Mouse (Mus musculus) intestine, embryonic 15.5 days (tissue): ENCODE data around the gene Pou6f1. TPM values are rescaled to one million over a fixed set of nuclear protein-coding genes. Genes with fewer than 3 reads are reported as not detected.

Experiments
- ATAC-seq: fragments of 200-750 bp; cut with Nextera tagmentation; 2 replicates; pipeline ENCODE4 v1.8.0; 2017; ENCODE audit warnings: moderate TSS enrichment, moderate library complexity
- H3K27ac ChIP-seq: fragments of 300-500 bp; sonication (generic); 2 replicates; pipeline ENCODE4 v1.5.1; 2015; ENCODE audit warnings: mild to moderate bottlenecking, inconsistent platforms
- H3K27me3 ChIP-seq: fragments of 300-500 bp; sonication (generic); replicated peaks from 2 replicates; pipeline ENCODE4 v1.6.1; 2015; ENCODE audit warnings: inconsistent platforms
- H3K36me3 ChIP-seq: fragments of 300-500 bp; sonication (generic); 2 replicates; pipeline ENCODE4 v1.6.1; 2015; ENCODE audit warnings: inconsistent platforms
- H3K4me1 ChIP-seq: fragments of 300-500 bp; sonication (generic); replicated peaks from 2 replicates; pipeline ENCODE4 v1.6.1; 2015; ENCODE audit warnings: inconsistent platforms
- H3K4me2 ChIP-seq: fragments of 300-500 bp; sonication (generic); replicated peaks from 2 replicates; pipeline ENCODE4 v1.6.1; 2015; ENCODE audit warnings: mild to moderate bottlenecking, inconsistent platforms
- H3K4me3 ChIP-seq: fragments of 300-500 bp; sonication (generic); replicated peaks from 2 replicates; pipeline ENCODE4 v1.5.1; 2015; ENCODE audit warnings: inconsistent platforms
- H3K9ac ChIP-seq: fragments of 300-500 bp; sonication (generic); 2 replicates; pipeline ENCODE4 v1.6.1; 2015; ENCODE audit warnings: inconsistent platforms
- H3K9me3 ChIP-seq: fragments of 300-500 bp; sonication (generic); 2 replicates; pipeline ENCODE4 v1.6.1; 2016; ENCODE audit warnings: inconsistent platforms
- WGBS: fragments of 180-500 bp; shearing (Covaris S2); methylation state at CpG from one replicate; pipeline ENCODE4 v1.1.7; 2015; 5-methylcytosine and 5-hydroxymethylcytosine counted together
- polyA plus RNA-seq: library from polyadenylated mRNA; unstranded; fragments of >200 nt; fragmentation: Nextera tagmentation; extraction: Ambion mirVana; gene quantifications from 2 replicates; pipeline ENCODE4 v1.2.1, GENCODE M21; 2015

Gene Pou6f1
- polyA plus RNA-seq, 1 experiment from 2014 or later, result 4.0 TPM

- WGBS, result 77% methylated on average over 6 of the region's 6 CpGs
Observed at GRCm38 (mm10) chr15:100592817-100593216, 7.0 kb downstream of the Pou6f1 start.

GRCm38 (mm10) chr15:100590436-100590835 is 9.3 kb downstream of the Pou6f1 start:
- H3K9ac ChIP-seq, result no peak overlapping the region
- no peaks in the 10 kb centered on the region for H3K9me3 ChIP-seq
- WGBS, result 63% methylated on average over 8 of the region's 8 CpGs
- H3K4me2 ChIP-seq, result no peak overlapping the region
- H3K4me3 ChIP-seq, result no peak overlapping the region
- H3K36me3 ChIP-seq, result 0 out of 2 replicates have a peak, but pooled peaks cover 2% of the 10 kb centered on the region
- H3K27ac ChIP-seq, result no peak overlapping the region
- H3K27me3 ChIP-seq, result no peaks in the 10 kb centered on the region
- no peak for ATAC-seq
- no peaks in the 10 kb centered on the region for H3K4me1 ChIP-seq

More at GRCm38 (mm10) chr15:100592817-100593216, 7.0 kb downstream of the Pou6f1 start:
- Histone ChIP-seq H3K36me3 (0 out of 2 replicates have a peak, but pooled peaks cover 2% of the 10 kb centered on the region), H3K4me2 (no peak overlapping the region), H3K4me3 (no peak overlapping the region), H3K27me3 (no peaks in the 10 kb centered on the region), H3K4me1 (no peaks in the 10 kb centered on the region), H3K9me3 (no peaks in the 10 kb centered on the region), H3K27ac (no peak overlapping the region), H3K9ac (no peak overlapping the region)
- no peak for ATAC-seq

DNA sequence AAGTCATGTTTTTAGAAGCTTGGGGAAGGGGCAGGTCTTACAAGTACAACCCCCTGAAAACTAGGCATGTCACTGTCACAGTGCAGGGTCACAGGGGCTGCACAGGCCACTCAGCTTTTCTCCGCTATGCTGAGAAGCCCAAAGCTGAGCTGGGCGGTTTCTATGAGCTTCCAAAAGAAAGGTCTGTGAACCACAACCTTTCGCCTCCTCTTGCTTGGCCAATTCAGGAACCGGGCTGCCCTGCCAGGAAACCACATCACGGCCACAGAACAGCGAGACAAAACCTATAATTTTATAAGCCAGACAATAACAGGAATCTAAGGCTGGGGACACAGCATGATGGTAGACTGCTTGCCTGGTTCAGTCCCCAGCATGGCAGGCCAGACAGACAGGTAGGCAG is 11.5 kb downstream of the Pou6f1 start:
- no peak overlapping the region for H3K27ac ChIP-seq
- ATAC-seq, result no peak
- WGBS, result 82% methylated on average over 6 of the region's 6 CpGs

GRCm38 (mm10) chr15:100587166-100587565 is 12.6 kb downstream of the Pou6f1 start:
- WGBS, result 57% methylated on average over 4 of the region's 4 CpGs
- H3K27ac ChIP-seq, result no peak overlapping the region

More for the DNA sequence above, 11.5 kb downstream of the Pou6f1 start:
- Histone ChIP-seq H3K27me3 (no peaks in the 10 kb centered on the region), H3K9me3 (no peaks in the 10 kb centered on the region), H3K4me2 (no peak overlapping the region), H3K9ac (no peak overlapping the region), H3K36me3 (0 out of 2 replicates have a peak, but pooled peaks cover 2% of the 10 kb centered on the region), H3K4me3 (no peak overlapping the region), H3K4me1 (no peaks in the 10 kb centered on the region)

DNA sequence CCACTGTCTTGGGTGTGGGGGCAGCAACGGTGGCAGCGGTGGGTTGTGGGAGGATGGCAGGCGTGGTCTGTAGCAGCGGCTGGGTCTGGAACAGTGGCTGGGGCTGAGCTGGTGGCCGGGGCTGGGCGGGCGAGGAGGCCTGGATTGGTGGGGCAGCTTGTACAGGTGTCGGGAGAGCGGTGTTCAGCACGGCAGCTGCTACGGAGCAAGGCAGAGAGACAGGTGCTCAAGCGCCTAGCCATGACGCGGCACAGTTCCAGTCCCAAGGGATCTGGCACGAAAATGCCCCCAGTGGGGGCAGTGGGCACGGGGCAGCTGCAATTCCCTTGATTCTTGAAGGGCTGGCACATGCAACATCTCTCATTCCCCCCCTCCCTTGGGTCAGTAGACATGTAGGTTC is 13.9 kb downstream of the Pou6f1 start:
- Histone ChIP-seq H3K4me2 (no peak overlapping the region), H3K9me3 (no peaks in the 10 kb centered on the region), H3K9ac (no peak overlapping the region), H3K4me3 (no peak overlapping the region), H3K27ac (no peak overlapping the region), H3K36me3 (0 out of 2 replicates have a peak, but pooled peaks cover 2% of the 10 kb centered on the region), H3K4me1 (no peaks in the 10 kb centered on the region), H3K27me3 (no peaks in the 10 kb centered on the region)
- WGBS, result 93% methylated on average over 16 of the region's 16 CpGs
- ATAC-seq, result no peak

More at GRCm38 (mm10) chr15:100587166-100587565, 12.6 kb downstream of the Pou6f1 start:
- Histone ChIP-seq H3K4me1 (no peaks in the 10 kb centered on the region), H3K4me3 (no peak overlapping the region), H3K9ac (no peak overlapping the region), H3K9me3 (no peaks in the 10 kb centered on the region), H3K27me3 (no peaks in the 10 kb centered on the region), H3K4me2 (no peak overlapping the region), H3K36me3 (0 out of 2 replicates have a peak, but pooled peaks cover 2% of the 10 kb centered on the region)
- no peak for ATAC-seq

- no peak for ATAC-seq
- Histone ChIP-seq H3K4me3 (no peak overlapping the region), H3K9me3 (no peaks in the 10 kb centered on the region), H3K4me2 (no peak overlapping the region), H3K36me3 (no peaks in the 10 kb centered on the region), H3K27me3 (no peaks in the 10 kb centered on the region), H3K4me1 (no peaks in the 10 kb centered on the region), H3K9ac (no peak overlapping the region), H3K27ac (no peak overlapping the region)
- 90% methylated on average over 10 of the region's 10 CpGs for WGBS
Observed at GRCm38 (mm10) chr15:100580108-100580507, 19.7 kb downstream of the Pou6f1 start.

- Histone ChIP-seq H3K4me2 (no peak overlapping the region), H3K36me3 (no peaks in the 10 kb centered on the region), H3K27ac (no peak overlapping the region), H3K4me3 (no peak overlapping the region), H3K4me1 (peaks cover 12% of the 10 kb centered on the region), H3K9me3 (no peaks in the 10 kb centered on the region), H3K27me3 (no peaks in the 10 kb centered on the region), H3K9ac (no peak overlapping the region)
- 85% methylated on average over 16 of the region's 16 CpGs for WGBS
- no peak for ATAC-seq
Observed at GRCm38 (mm10) chr15:100577972-100578371, 21.8 kb downstream of the Pou6f1 start.

DNA sequence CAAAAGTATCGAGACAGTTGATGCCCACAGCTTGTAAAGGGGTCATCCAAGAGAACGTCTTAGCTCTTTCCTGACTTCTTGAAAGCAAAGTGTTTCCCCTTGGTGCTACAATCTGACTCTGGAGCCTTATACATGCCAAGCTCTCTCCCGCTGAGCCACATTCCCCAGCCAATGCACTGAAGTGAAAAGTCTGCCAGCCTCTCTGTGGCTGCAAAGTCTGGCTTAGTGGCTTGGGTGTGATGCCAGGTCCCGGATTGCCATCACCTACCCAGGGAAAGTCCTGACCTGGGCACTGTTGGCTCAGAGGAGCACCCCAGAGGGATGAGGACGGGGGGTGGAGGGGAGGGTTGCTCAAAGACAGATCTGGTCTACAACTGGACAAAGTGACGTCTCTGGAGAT is 23.0 kb downstream of the Pou6f1 start:
- no peak for ATAC-seq
- H3K27ac ChIP-seq, result no peak overlapping the region
- 81% methylated on average over 6 of the region's 6 CpGs for WGBS

DNA sequence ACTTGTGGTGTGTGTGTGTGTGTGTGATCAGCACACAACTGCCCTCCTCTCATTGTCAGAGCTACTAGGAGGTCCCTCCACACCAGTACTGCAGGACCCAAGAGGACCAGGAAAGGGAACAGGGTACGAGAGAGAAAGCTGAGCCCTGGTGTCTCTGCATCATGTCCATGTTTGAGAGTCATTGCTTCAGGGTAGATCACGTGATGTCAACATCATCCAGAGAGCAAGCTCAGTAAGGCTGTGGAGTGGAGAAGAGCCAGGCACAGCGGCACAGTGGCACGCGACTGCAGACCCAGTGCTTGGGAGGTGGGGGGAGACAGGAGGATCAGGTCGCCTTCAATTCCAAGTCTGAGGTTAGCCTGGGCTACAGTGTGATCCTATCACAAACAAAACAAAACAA is 23.4 kb downstream of the Pou6f1 start:
- peaks cover 12% of the 10 kb centered on the region for H3K4me1 ChIP-seq
- H3K9me3 ChIP-seq, result no peaks in the 10 kb centered on the region
- no peak overlapping the region for H3K9ac ChIP-seq
- ATAC-seq, result no peak
- H3K4me3 ChIP-seq, result no peak overlapping the region
- 90% methylated on average over 6 of the region's 6 CpGs for WGBS
- no peaks in the 10 kb centered on the region for H3K27me3 ChIP-seq
- no peaks in the 10 kb centered on the region for H3K36me3 ChIP-seq
- H3K27ac ChIP-seq, result no peak overlapping the region
- H3K4me2 ChIP-seq, result no peak overlapping the region

More for the DNA sequence above, 23.0 kb downstream of the Pou6f1 start:
- peaks cover 12% of the 10 kb centered on the region for H3K4me1 ChIP-seq
- no peak overlapping the region for H3K4me2 ChIP-seq
- no peaks in the 10 kb centered on the region for H3K9me3 ChIP-seq
- H3K36me3 ChIP-seq, result no peaks in the 10 kb centered on the region
- no peaks in the 10 kb centered on the region for H3K27me3 ChIP-seq
- H3K4me3 ChIP-seq, result no peak overlapping the region
- no peak overlapping the region for H3K9ac ChIP-seq

GRCm38 (mm10) chr15:100575366-100575765 is 24.4 kb downstream of the Pou6f1 start:
- WGBS, result 86% methylated on average over 12 of the region's 12 CpGs
- Histone ChIP-seq H3K4me3 (no peak overlapping the region), H3K27ac (no peak overlapping the region), H3K9me3 (no peaks in the 10 kb centered on the region), H3K36me3 (no peaks in the 10 kb centered on the region), H3K9ac (no peak overlapping the region), H3K4me1 (peaks cover 12% of the 10 kb centered on the region), H3K4me2 (no peak overlapping the region), H3K27me3 (no peaks in the 10 kb centered on the region)
- ATAC-seq, result no peak

- H3K36me3 ChIP-seq, result no peaks in the 10 kb centered on the region
- H3K4me1 ChIP-seq, result peaks cover 12% of the 10 kb centered on the region
- no peak overlapping the region for H3K4me3 ChIP-seq
- ATAC-seq, result no peak
- H3K9me3 ChIP-seq, result no peaks in the 10 kb centered on the region
- 73% methylated on average over 2 of the region's 2 CpGs for whole genome bisulfite sequencing
- peak overlapping the region; percentile 48; the same call in 1 of the 2 replicates for H3K27ac ChIP-seq
- no peak overlapping the region for H3K4me2 ChIP-seq
- no peak overlapping the region for H3K9ac ChIP-seq
- H3K27me3 ChIP-seq, result no peaks in the 10 kb centered on the region
Observed at GRCm38 (mm10) chr15:100574378-100574777, 25.4 kb downstream of the Pou6f1 start.

DNA sequence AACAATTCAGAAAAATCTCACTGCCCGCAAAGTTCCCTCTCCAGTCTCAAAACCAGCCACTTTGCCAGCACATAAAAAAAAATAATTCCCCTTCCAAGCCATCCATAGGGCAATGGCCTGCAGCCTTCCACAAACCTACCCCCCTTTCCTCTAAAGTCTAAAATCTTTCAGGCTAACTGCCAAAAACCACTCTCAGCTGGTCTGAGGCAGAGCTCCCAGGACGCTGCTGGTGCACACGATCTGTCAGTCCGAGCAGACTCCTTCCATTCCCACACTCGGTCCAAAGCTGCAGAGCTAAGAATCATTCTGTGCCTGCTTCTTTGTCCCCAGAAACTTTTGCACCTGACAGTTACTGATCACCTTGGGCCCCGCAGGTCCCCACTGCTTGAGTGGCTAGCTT is 25.8 kb downstream of the Pou6f1 start:
- no peaks in the 10 kb centered on the region for H3K9me3 ChIP-seq
- WGBS, result 39% methylated on average over 6 of the region's 6 CpGs
- H3K4me1 ChIP-seq, result peaks cover 12% of the 10 kb centered on the region
- no peak overlapping the region for H3K4me2 ChIP-seq
- no peak overlapping the region for H3K9ac ChIP-seq
- no peak overlapping the region for H3K4me3 ChIP-seq
- H3K27me3 ChIP-seq, result no peaks in the 10 kb centered on the region
- no peak for ATAC-seq
- no peaks in the 10 kb centered on the region for H3K36me3 ChIP-seq
- H3K27ac ChIP-seq, result peak overlapping the region; percentile 48; the same call in 1 of the 2 replicates

GRCm38 (mm10) chr15:100569239-100569638 is 30.5 kb downstream of the Pou6f1 start:
- no peaks in the 10 kb centered on the region for H3K9me3 ChIP-seq
- peaks cover 8% of the 10 kb centered on the region for H3K4me1 ChIP-seq
- 77% methylated on average over 3 of the region's 3 CpGs for WGBS
- no peak overlapping the region for H3K27ac ChIP-seq
- H3K4me3 ChIP-seq, result no peak overlapping the region
- H3K36me3 ChIP-seq, result no peaks in the 10 kb centered on the region
- no peak overlapping the region for H3K4me2 ChIP-seq
- H3K27me3 ChIP-seq, result no peaks in the 10 kb centered on the region
- no peak for ATAC-seq
- no peak overlapping the region for H3K9ac ChIP-seq
